Mouse (Mus musculus) embryonic facial prominence, embryonic 11.5 days (tissue): Measurements from ENCODE around the gene Gtf2f1. TPM values are rescaled to one million over a fixed set of nuclear protein-coding genes. Genes with fewer than 3 reads are reported as not detected.

Experiments used
- ATAC-seq: fragments of 200-750 bp; cut with Nextera tagmentation; replicated peaks from 2 replicates; pipeline ENCODE4 v1.8.0; 2017; ENCODE audit warnings: low read depth; ENCODE audit not compliant: insufficient number of reproducible peaks, low FRiP score, low TSS enrichment
- DNase-seq: peaks from one replicate; pipeline ENCODE4 v3.0.0-alpha.2; 2015; ENCODE audit warnings: low spot score
- H3K27ac ChIP-seq: fragments of 300-500 bp; sonication (generic); replicated peaks from 2 replicates; pipeline ENCODE4 v1.5.1; 2014; ENCODE audit warnings: mild to moderate bottlenecking, low read depth, low read length, control low read depth
- H3K27me3 ChIP-seq: fragments of 300-500 bp; sonication (generic); 2 replicates; pipeline ENCODE4 v1.6.1; 2014; ENCODE audit warnings: mild to moderate bottlenecking, low read length, moderate library complexity, mixed read lengths; ENCODE audit not compliant: control insufficient read depth, insufficient read depth
- H3K36me3 ChIP-seq: fragments of 300-500 bp; sonication (generic); replicated peaks from 2 replicates; pipeline ENCODE4 v1.6.1; 2014; ENCODE audit warnings: low read depth, mild to moderate bottlenecking, low read length, moderate library complexity, mixed read lengths; ENCODE audit not compliant: control insufficient read depth, insufficient read depth
- H3K4me1 ChIP-seq: fragments of 300-500 bp; sonication (generic); 2 replicates; pipeline ENCODE4 v1.6.1; 2014; ENCODE audit warnings: low read length, mixed read lengths; ENCODE audit not compliant: control insufficient read depth, insufficient read depth
- H3K4me2 ChIP-seq: fragments of 300-500 bp; sonication (generic); 2 replicates; pipeline ENCODE4 v1.6.1; 2014; ENCODE audit warnings: low read depth, mild to moderate bottlenecking, control low read depth, low read length, moderate library complexity
- H3K4me3 ChIP-seq: fragments of 300-500 bp; sonication (generic); 2 replicates; pipeline ENCODE4 v1.5.1; 2014; ENCODE audit warnings: low read depth, low read length, control low read depth
- H3K9ac ChIP-seq: fragments of 300-500 bp; sonication (generic); replicated peaks from 2 replicates; pipeline ENCODE4 v1.6.1; 2014; ENCODE audit warnings: mild to moderate bottlenecking, control low read depth, low read length
- H3K9me3 ChIP-seq: fragments of 300-500 bp; sonication (generic); replicated peaks from 2 replicates; pipeline ENCODE4 v1.6.1; 2016; ENCODE audit warnings: mild to moderate bottlenecking, low read length, inconsistent platforms, mixed read lengths; ENCODE audit not compliant: control insufficient read depth
- WGBS: fragments of 180-500 bp; shearing (Covaris S2); extraction: QIAGEN DNeasy Blood & Tissue Kit; methylation state at CpG from one replicate; pipeline ENCODE4 v1.1.7; 2014; 5-methylcytosine and 5-hydroxymethylcytosine counted together
- polyA plus RNA-seq: library from polyadenylated mRNA; unstranded; fragments of >200 nt; fragmentation: Nextera tagmentation; extraction: Ambion mirVana; gene quantifications from 2 replicates; pipeline ENCODE4 v1.2.1, GENCODE M21; 2014

Gtf2f1 gene
- polyA plus RNA-seq, 1 experiment from 2014 or later, result 70.1 TPM

DNA sequence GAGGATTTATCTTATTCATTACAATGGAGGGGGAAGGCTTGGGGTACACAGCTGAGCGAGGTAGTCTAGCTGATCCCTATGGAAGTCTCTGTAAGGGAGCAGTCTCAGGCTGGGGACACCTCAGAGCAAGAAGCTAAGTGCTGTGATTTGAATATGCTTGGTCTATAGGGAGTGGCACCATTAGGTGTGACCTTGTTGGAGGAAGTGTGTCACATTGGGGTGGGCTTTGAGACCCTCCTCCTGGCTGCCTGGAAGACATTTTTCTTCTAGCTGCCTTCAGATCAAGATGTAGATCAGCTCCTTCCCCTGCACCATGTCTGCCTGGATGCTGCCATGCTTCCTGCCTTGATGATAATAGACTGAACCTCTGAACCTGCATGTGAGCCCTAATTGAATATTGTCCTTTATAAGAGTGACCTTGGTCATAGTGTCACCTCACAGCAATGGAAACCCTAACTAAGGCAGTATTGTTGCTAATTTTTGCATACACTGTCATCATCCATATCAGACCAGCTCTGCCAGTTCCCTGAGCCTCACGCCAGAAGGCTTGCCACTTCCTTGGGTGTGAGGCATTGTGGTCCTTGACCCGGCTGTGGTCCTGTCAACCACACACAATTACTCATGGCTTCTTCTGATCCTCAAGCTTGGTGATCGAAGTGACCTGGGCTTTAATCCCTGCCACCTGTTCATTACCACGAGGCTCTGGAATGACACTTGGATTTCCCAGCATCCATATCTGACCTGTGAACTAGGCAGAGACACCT, 48.3 kb downstream of the Gtf2f1 start:
- no peak for ATAC-seq
- Histone ChIP-seq H3K27ac (no peak overlapping the region), H3K4me1 (no peaks in the 10 kb centered on the region), H3K36me3 (no peaks in the 10 kb centered on the region), H3K4me2 (no peak overlapping the region), H3K27me3 (no peaks in the 10 kb centered on the region), H3K9me3 (no peaks in the 10 kb centered on the region), H3K4me3 (no peak overlapping the region), H3K9ac (no peak overlapping the region)
- WGBS, result 80% methylated on average over 5 of the region's 5 CpGs
- DNase-seq, result no peak

DNA sequence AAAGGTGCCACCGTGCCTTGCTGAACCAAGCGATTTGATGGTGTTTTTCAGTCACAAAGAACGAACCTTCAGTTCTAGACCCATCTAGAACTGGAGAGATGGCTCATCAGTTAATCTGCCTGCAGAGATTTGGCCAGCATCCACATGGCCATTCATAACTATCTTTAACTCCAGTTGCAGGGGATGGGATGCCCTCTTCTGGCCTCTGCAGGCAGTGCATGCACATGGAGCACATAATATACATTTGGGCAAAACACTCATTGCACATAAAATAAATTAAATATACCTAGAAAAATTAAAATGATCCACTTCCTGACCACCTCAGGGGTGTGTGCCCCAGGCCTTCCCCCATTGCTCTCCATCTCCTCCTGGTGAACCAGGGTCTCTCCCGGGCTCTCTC, 49.2 kb downstream of the Gtf2f1 start:
- 88% methylated on average over 4 of the region's 4 CpGs for WGBS
- Histone ChIP-seq H3K9me3 (no peaks in the 10 kb centered on the region), H3K27me3 (no peaks in the 10 kb centered on the region), H3K4me2 (no peak overlapping the region), H3K4me3 (no peak overlapping the region), H3K4me1 (no peaks in the 10 kb centered on the region), H3K36me3 (no peaks in the 10 kb centered on the region), H3K9ac (no peak overlapping the region), H3K27ac (no peak overlapping the region)
- ATAC-seq (no peak), DNase-seq (no peak)

DNA sequence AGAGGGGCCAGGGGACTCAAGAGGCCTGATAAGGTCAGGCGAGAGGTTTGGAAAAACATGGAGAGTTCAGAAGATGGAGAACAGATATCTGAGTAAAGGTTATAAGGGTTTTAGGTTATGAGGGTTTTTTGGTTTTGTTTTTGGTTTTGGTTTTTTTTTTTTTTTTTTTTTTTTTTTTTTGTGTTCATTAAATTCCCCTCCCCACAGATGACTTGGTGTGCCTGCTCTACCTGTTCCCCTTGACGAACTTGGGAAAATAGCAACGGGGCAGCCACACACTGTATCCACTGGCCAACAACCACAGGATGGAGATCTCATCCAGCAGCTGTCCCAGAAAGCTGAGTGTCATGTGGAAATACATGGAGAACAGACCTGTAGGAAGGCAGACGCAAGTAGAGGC, 52.4 kb downstream of the Gtf2f1 start:
- Histone ChIP-seq H3K4me1 (no peaks in the 10 kb centered on the region), H3K9ac (no peak overlapping the region), H3K9me3 (no peaks in the 10 kb centered on the region), H3K4me2 (no peak overlapping the region), H3K27ac (no peak overlapping the region), H3K27me3 (no peaks in the 10 kb centered on the region), H3K36me3 (no peaks in the 10 kb centered on the region), H3K4me3 (no peak overlapping the region)
- WGBS, result 72% methylated on average over 4 of the region's 4 CpGs
- ATAC-seq (no peak), DNase-seq (no peak)

DNA sequence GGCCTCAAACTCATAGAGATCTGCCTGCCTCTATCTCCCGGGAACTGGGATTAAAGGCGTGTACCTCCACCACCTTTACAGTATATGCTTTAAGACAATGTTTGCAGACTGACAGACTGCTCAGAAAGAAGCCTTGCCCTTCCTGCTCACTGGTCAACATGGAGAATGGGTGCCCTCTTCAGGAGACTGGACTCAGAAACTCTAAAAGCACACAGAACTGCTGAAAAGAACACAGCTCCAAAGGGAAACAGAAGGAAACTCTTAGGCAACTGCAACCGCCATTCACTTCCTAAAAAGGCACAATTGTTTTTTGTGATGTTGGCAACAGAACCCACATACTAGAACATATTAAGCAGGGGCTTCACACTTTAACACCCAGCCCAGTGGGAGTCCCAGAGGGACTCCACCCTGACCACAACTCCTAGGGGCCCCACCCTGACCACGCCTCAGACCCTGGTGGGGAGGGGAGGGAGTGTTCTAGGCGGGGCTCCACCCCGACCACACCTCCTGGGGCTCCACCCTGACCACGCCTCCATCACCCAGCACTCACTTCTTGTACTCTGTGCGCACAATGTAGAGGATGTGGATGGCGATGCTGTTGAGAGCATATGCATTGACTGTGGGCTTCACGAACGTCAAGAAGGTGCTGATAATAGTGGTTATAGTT, 53.2 kb downstream of the Gtf2f1 start:
- 33% methylated on average over 11 of the region's 11 CpGs for WGBS
- DNase-seq, result no peak
- no peaks in the 10 kb centered on the region for H3K4me1 ChIP-seq
- no peak overlapping the region for H3K9ac ChIP-seq
- no peaks in the 10 kb centered on the region for H3K9me3 ChIP-seq
- no peak overlapping the region for H3K27ac ChIP-seq
- H3K4me2 ChIP-seq, result no peak overlapping the region
- H3K27me3 ChIP-seq, result no peaks in the 10 kb centered on the region
- no peak overlapping the region for H3K4me3 ChIP-seq
- no peaks in the 10 kb centered on the region for H3K36me3 ChIP-seq
- ATAC-seq, result no peak

DNA sequence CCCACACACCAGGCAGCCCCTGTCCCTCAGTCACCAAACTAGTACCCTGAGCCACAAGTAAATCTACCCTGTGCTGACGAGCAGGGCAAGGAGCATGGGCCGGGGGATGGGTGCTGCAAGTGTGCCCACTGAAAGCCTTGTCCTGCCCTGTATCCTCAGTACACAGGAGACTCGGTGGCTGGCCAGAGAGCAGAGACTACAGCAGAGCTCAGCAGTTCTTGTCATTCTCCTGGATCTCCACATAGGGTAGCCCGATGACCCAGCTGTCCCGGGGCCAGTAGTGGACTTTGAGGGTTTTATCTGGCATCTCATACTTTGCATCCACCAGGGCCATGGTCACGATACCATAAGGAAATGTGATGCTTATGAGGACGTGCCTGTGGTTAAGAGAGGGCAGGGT, 56.2 kb downstream of the Gtf2f1 start:
- no peak overlapping the region for H3K9ac ChIP-seq
- DNase-seq (no peak), ATAC-seq (no peak)
- no peaks in the 10 kb centered on the region for H3K27me3 ChIP-seq
- H3K4me1 ChIP-seq, result no peaks in the 10 kb centered on the region
- no peak overlapping the region for H3K27ac ChIP-seq
- no peak overlapping the region for H3K4me2 ChIP-seq
- WGBS, result 83% methylated on average over 7 of the region's 7 CpGs
- H3K4me3 ChIP-seq, result no peak overlapping the region
- H3K36me3 ChIP-seq, result no peaks in the 10 kb centered on the region
- H3K9me3 ChIP-seq, result no peaks in the 10 kb centered on the region

Other genes starting within 250 kb of the Gtf2f1 start
- 30.1 and 32.3 TPM in 2 replicates for gene Dus3l, start 246.5 kb downstream of the Gtf2f1 start, polyA plus RNA-seq
- gene Prr22, start 241.0 kb downstream of the Gtf2f1 start, polyA plus RNA-seq, result 0.66 and 0.72 TPM in 2 replicates
- 2.3 and 2.4 TPM in 2 replicates for gene Rfx2, start 180.3 kb downstream of the Gtf2f1 start, polyA plus RNA-seq
- gene Acsbg2, start 136.8 kb downstream of the Gtf2f1 start, polyA plus RNA-seq, result not detected in 2 replicates
- 0.13 and 0.22 TPM in 2 replicates for gene 1700061G19Rik, start 135.8 kb downstream of the Gtf2f1 start, polyA plus RNA-seq
- gene Mllt1, start 75.9 kb downstream of the Gtf2f1 start, polyA plus RNA-seq, result 26.8 and 27.2 TPM in 2 replicates
- not detected in 2 replicates for gene Acer1, start 29.2 kb downstream of the Gtf2f1 start, polyA plus RNA-seq
- gene Clpp, start 21.0 kb downstream of the Gtf2f1 start, polyA plus RNA-seq, result 148 and 159 TPM in 2 replicates
- 39.5 and 40.2 TPM in 2 replicates for gene Alkbh7, start 13.9 kb downstream of the Gtf2f1 start, polyA plus RNA-seq
- not detected in 2 replicates for gene Pspn, start 11.3 kb downstream of the Gtf2f1 start, polyA plus RNA-seq
- gene Gm17949, start 181 bp upstream of the Gtf2f1 start, polyA plus RNA-seq, result 0.18 TPM in 1 of 2 replicates, not detected in the other
- 38.7 and 40.0 TPM in 2 replicates for gene Khsrp, start 20.2 kb upstream of the Gtf2f1 start, polyA plus RNA-seq
- gene Slc25a41, start 30.4 kb upstream of the Gtf2f1 start, polyA plus RNA-seq, result not detected in 2 replicates
- gene Crb3, start 47.8 kb upstream of the Gtf2f1 start, polyA plus RNA-seq, result 5.1 and 5.3 TPM in 2 replicates
- gene Slc25a23, start 48.6 kb upstream of the Gtf2f1 start, polyA plus RNA-seq, result 7.1 and 7.3 TPM in 2 replicates
- gene Dennd1c, start 67.2 kb upstream of the Gtf2f1 start, polyA plus RNA-seq, result 1.5 and 1.6 TPM in 2 replicates
- gene Tubb4a, start 76.5 kb upstream of the Gtf2f1 start, polyA plus RNA-seq, result 39.9 and 51.6 TPM in 2 replicates
- 5.2 and 5.6 TPM in 2 replicates for gene Tnfsf9, start 94.0 kb upstream of the Gtf2f1 start, polyA plus RNA-seq
- gene Cd70, start 138.5 kb upstream of the Gtf2f1 start, polyA plus RNA-seq, result not detected in 2 replicates
- 0.25 TPM in 1 of 2 replicates, not detected in the other for gene Tnfsf14, start 182.9 kb upstream of the Gtf2f1 start, polyA plus RNA-seq
- 0.35 and 0.46 TPM in 2 replicates for gene C3, start 216.8 kb upstream of the Gtf2f1 start, polyA plus RNA-seq
- gene Gpr108, start 237.2 kb upstream of the Gtf2f1 start, polyA plus RNA-seq, result 26.9 and 27.6 TPM in 2 replicates
- gene Trip10, start 238.2 kb upstream of the Gtf2f1 start, polyA plus RNA-seq, result 25.3 and 27.2 TPM in 2 replicates